Mouse (Mus musculus) kidney, adult 2 months (tissue): ENCODE results near the gene Crebbp. TPM values are rescaled to one million over a fixed set of nuclear protein-coding genes. Genes with fewer than 3 reads are reported as not detected.

Source experiments
- DNase-seq: peaks from one replicate; pipeline ENCODE4 v3.0.0; 2021
- H3K27ac ChIP-seq: fragments of 200-500 bp; 2 replicates; pipeline ENCODE4 v1.5.1; 2012; ENCODE audit warnings: low read depth, low read length, control low read depth, inconsistent platforms; ENCODE audit not compliant: insufficient read depth
- H3K27me3 ChIP-seq: fragments of 200-500 bp; replicated peaks from 2 replicates; pipeline ENCODE4 v1.6.1; 2012; ENCODE audit warnings: mild to moderate bottlenecking, moderate library complexity, low read length, inconsistent platforms; ENCODE audit not compliant: control insufficient read depth, insufficient read depth
- H3K36me3 ChIP-seq: fragments of 200-500 bp; 2 replicates; pipeline ENCODE4 v1.6.1; 2012; ENCODE audit warnings: mild to moderate bottlenecking, moderate library complexity, low read length, inconsistent platforms; ENCODE audit not compliant: control insufficient read depth, insufficient read depth
- H3K4me1 ChIP-seq: fragments of 200-500 bp; 2 replicates; pipeline ENCODE4 v1.6.1; 2011; ENCODE audit warnings: low read length; ENCODE audit not compliant: control insufficient read depth, insufficient read depth
- H3K4me3 ChIP-seq: fragments of 200-500 bp; 2 replicates; pipeline ENCODE4 v1.5.1; 2011; ENCODE audit warnings: mild to moderate bottlenecking, low read depth, low read length, control low read depth; ENCODE audit not compliant: insufficient read depth
- CTCF ChIP-seq: fragments of 200-500 bp; conservative IDR thresholded peaks from 2 replicates; pipeline ENCODE4 v1.5.1; 2011; ENCODE audit warnings: low read depth, mild to moderate bottlenecking, control low read depth, low read length, moderate library complexity, mixed read lengths; ENCODE audit not compliant: insufficient read depth, insufficient read length
- POLR2A ChIP-seq: fragments of 200-500 bp; IDR thresholded peaks from one replicate; pipeline ENCODE4 v1.6.1; 2011; ENCODE audit warnings: low read depth, low read length, control low read depth
- WGBS: fragments of 180-500 bp; shearing (Covaris S2); methylation state at CpG from one replicate; pipeline ENCODE4 v1.1.7; 2018; 5-methylcytosine and 5-hydroxymethylcytosine counted together
- polyA plus RNA-seq: library from polyadenylated mRNA; depleted of rRNA; stranded (reverse); fragments of >200 nt; gene quantifications from 2 replicates; pipeline ENCODE4 v1.2.3, GENCODE M21; 2012

Gene Crebbp
- polyA plus RNA-seq, 1 experiment, result 27.1 TPM

- 59% methylated on average over 4 of the region's 4 CpGs for WGBS
- H3K27ac ChIP-seq, result no peak overlapping the region; the same call in 1 of the 2 replicates
- no peak for DNase-seq
- TF ChIP-seq CTCF (no peak; the same call in 1 of the 2 replicates), POLR2A (no peak)
- no peak overlapping the region for H3K4me3 ChIP-seq
- H3K27me3 ChIP-seq, result no peaks in the 10 kb centered on the region
- H3K36me3 ChIP-seq, result no peaks in the 10 kb centered on the region; the same call in 1 of the 2 replicates
- no peaks in the 10 kb centered on the region; the same call in 1 of the 2 replicates for H3K4me1 ChIP-seq
Measured at GRCm38 (mm10) chr16:4045524-4045923, 168.3 kb downstream of the Crebbp start.

GRCm38 (mm10) chr16:4044093-4044492, 169.7 kb downstream of the Crebbp start:
- no peaks in the 10 kb centered on the region for H3K27me3 ChIP-seq
- H3K4me1 ChIP-seq, result no peaks in the 10 kb centered on the region; the same call in 1 of the 2 replicates
- H3K36me3 ChIP-seq, result no peaks in the 10 kb centered on the region; the same call in 1 of the 2 replicates
- DNase-seq, result peak; percentile 81
- WGBS, result 78% methylated on average over 2 of the region's 2 CpGs
- TF ChIP-seq POLR2A, result no peak
- TF ChIP-seq CTCF, result no peak
- H3K27ac ChIP-seq, result peak overlapping the region; percentile 9
- H3K4me3 ChIP-seq, result no peak overlapping the region

GRCm38 (mm10) chr16:4041646-4042045, 172.2 kb downstream of the Crebbp start:
- no peak for TF ChIP-seq POLR2A
- TF ChIP-seq CTCF, result no peak
- H3K4me3 ChIP-seq, result no peak overlapping the region
- peak; percentile 81 for DNase-seq
- 78% methylated on average over 4 of the region's 4 CpGs for WGBS
- no peaks in the 10 kb centered on the region for H3K27me3 ChIP-seq
- H3K27ac ChIP-seq, result peak overlapping the region; percentile 42; the same call in 1 of the 2 replicates
- H3K4me1 ChIP-seq, result peaks cover 5% of the 10 kb centered on the region; the same call in 1 of the 2 replicates
- H3K36me3 ChIP-seq, result peaks cover 4% of the 10 kb centered on the region; the same call in 1 of the 2 replicates

GRCm38 (mm10) chr16:4040206-4040605, 173.6 kb downstream of the Crebbp start:
- Histone ChIP-seq H3K4me1 (peaks cover 16% of the 10 kb centered on the region), H3K36me3 (peaks cover 4% of the 10 kb centered on the region; the same call in 1 of the 2 replicates), H3K27ac (peak overlapping the region; percentile 5; the same call in 1 of the 2 replicates), H3K27me3 (no peaks in the 10 kb centered on the region), H3K4me3 (no peak overlapping the region)
- WGBS, result 81% methylated on average over 5 of the region's 5 CpGs
- no peak for DNase-seq
- TF ChIP-seq POLR2A, result no peak
- TF ChIP-seq CTCF, result no peak

- Histone ChIP-seq H3K27ac (peak overlapping the region; percentile 90), H3K4me1 (peaks cover 28% of the 10 kb centered on the region), H3K36me3 (peaks cover 4% of the 10 kb centered on the region; the same call in 1 of the 2 replicates), H3K4me3 (peak overlapping the region; percentile 48), H3K27me3 (no peaks in the 10 kb centered on the region)
- TF ChIP-seq CTCF (no peak), POLR2A (peak; percentile 64)
- WGBS, result 65% methylated on average over 7 of the region's 7 CpGs
- DNase-seq, result peak; percentile 63
Measured at GRCm38 (mm10) chr16:4037690-4038089, 176.1 kb downstream of the Crebbp start.

GRCm38 (mm10) chr16:4036807-4037206, 177.0 kb downstream of the Crebbp start, which contains the start of gene Dnase1:
TSS of gene Dnase1 (plus strand) at chr16:4036942.
- no peaks in the 10 kb centered on the region for H3K27me3 ChIP-seq
- H3K4me1 ChIP-seq, result peaks cover 28% of the 10 kb centered on the region
- peak within 1 kb of the TSS; percentile 48 for H3K4me3 ChIP-seq
- WGBS, result 50% methylated on average over 5 of the region's 5 CpGs
- DNase-seq, result peak; percentile 68
- peak within 1 kb of the TSS; percentile 90 for H3K27ac ChIP-seq
- no peak for TF ChIP-seq POLR2A
- no peak for TF ChIP-seq CTCF
- H3K36me3 ChIP-seq, result peaks cover 4% of the 10 kb centered on the region; the same call in 1 of the 2 replicates

- Histone ChIP-seq H3K27ac (peak overlapping the region; percentile 90), H3K4me1 (peaks cover 29% of the 10 kb centered on the region), H3K4me3 (no peak overlapping the region), H3K36me3 (peaks cover 4% of the 10 kb centered on the region; the same call in 1 of the 2 replicates), H3K27me3 (no peaks in the 10 kb centered on the region)
- DNase-seq, result peak; percentile 84
- WGBS, result 22% methylated on average over 2 of the region's 2 CpGs
- TF ChIP-seq CTCF (no peak), POLR2A (no peak)
Measured at GRCm38 (mm10) chr16:4035575-4035974, 178.2 kb downstream of the Crebbp start.
